Mouse (Mus musculus) cerebellum, adult 9-10 months (tissue): Measurements from ENCODE around the gene Gm5169.
"Not testable (repeated sequence)": the region's sequence is repeated elsewhere in the genome, so short reads cannot be mapped to it uniquely, and the experiment has no call there.

ENCODE experiments used
- DNase-seq: peaks from one replicate; pipeline ENCODE4 v3.0.0; 2022

The Gm5169 gene

GRCm38 (mm10) chrX:25301355-25301754 is at the start of gene Gm5169:
Gene Gm5169, minus strand, starts transcription at chrX:25301455.
- DNase-seq, result not testable (repeated sequence)

DNA sequence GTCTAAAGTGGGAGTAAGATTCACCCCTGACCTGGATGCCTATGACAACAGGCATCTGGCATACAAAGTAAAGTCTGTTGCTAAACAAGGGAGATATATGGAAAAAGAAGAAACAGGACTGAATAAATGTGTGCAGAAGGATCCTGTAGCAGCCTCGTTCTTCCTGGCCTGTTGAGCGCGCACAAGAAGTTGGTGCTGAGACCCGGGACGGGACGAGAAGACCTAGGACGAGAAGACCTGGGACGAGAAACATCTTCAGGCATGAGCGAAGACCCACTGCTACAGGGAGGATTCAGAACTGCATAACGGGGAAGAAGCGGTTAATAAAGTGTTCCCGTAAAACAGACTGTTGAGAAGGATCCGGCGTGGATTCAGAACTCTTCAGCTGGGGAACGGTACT is 46.2 kb upstream of the Gm5169 start:
- DNase-seq, result not testable (repeated sequence)
